Mouse (Mus musculus) forebrain, postnatal 0 days (tissue): Measurements from ENCODE around the gene C2cd5. TPM values are rescaled to one million over a fixed set of nuclear protein-coding genes. Genes with fewer than 3 reads are reported as not detected.
"Not testable (repeated sequence)": the region's sequence is repeated elsewhere in the genome, so short reads cannot be mapped to it uniquely, and the experiment has no call there.

Source experiments
- ATAC-seq: fragments of 200-750 bp; cut with Nextera tagmentation; 2 replicates; pipeline ENCODE4 v1.8.0; 2017; ENCODE audit warnings: mild to moderate bottlenecking, moderate library complexity
- DNase-seq: peaks from one replicate; pipeline ENCODE4 v3.0.0-alpha.2; 2015
- H3K27ac ChIP-seq: fragments of 300-500 bp; sonication (generic); 2 replicates; pipeline ENCODE4 v1.5.1; 2014; ENCODE audit warnings: low read depth, mild to moderate bottlenecking, antibody characterized with exemption, low read length, moderate library complexity, mixed read lengths
- H3K27me3 ChIP-seq: fragments of 300-500 bp; sonication (generic); 2 replicates; pipeline ENCODE4 v1.6.1; 2014; ENCODE audit warnings: mild to moderate bottlenecking, low read length, mixed read lengths; ENCODE audit not compliant: insufficient read depth
- H3K36me3 ChIP-seq: fragments of 300-500 bp; sonication (generic); 2 replicates; pipeline ENCODE4 v1.6.1; 2014; ENCODE audit warnings: mild to moderate bottlenecking, moderate library complexity; ENCODE audit not compliant: insufficient read depth
- H3K4me1 ChIP-seq: fragments of 300-500 bp; sonication (generic); 2 replicates; pipeline ENCODE4 v1.6.1; 2014; ENCODE audit warnings: antibody characterized with exemption; ENCODE audit not compliant: insufficient read depth
- H3K4me2 ChIP-seq: fragments of 300-500 bp; sonication (generic); 2 replicates; pipeline ENCODE4 v1.6.1; 2014; ENCODE audit warnings: low read depth, mild to moderate bottlenecking, moderate library complexity
- H3K4me3 ChIP-seq: fragments of 300-500 bp; sonication (generic); 2 replicates; pipeline ENCODE4 v1.5.1; 2014; ENCODE audit warnings: low read depth, low read length, mixed read lengths
- H3K9ac ChIP-seq: fragments of 300-500 bp; sonication (generic); 2 replicates; pipeline ENCODE4 v1.6.1; 2014; ENCODE audit warnings: mild to moderate bottlenecking
- H3K9me3 ChIP-seq: fragments of 300-500 bp; sonication (generic); 2 replicates; pipeline ENCODE4 v1.6.1; 2016; ENCODE audit warnings: low read length
- CTCF ChIP-seq: sonication (generic); IDR thresholded peaks from 2 replicates; pipeline ENCODE4 v1.5.1; 2016; ENCODE audit warnings: antibody characterized with exemption, control low read depth, low read depth
- WGBS: fragments of 180-500 bp; shearing (Covaris S2); extraction: QIAGEN DNeasy Blood & Tissue Kit; methylation state at CpG from one replicate; pipeline ENCODE4 v1.1.7; 2014; 5-methylcytosine and 5-hydroxymethylcytosine counted together
- polyA plus RNA-seq: library from polyadenylated mRNA; unstranded; fragments of >200 nt; fragmentation: Nextera tagmentation; extraction: Ambion mirVana; gene quantifications from 2 replicates; pipeline ENCODE4 v1.2.1, GENCODE M21; 2015
- total RNA-seq: library from RNA; depleted of rRNA; stranded (reverse); fragments of >200 nt; gene quantifications from 2 replicates; pipeline ENCODE4 v1.2.3, GENCODE M21; 2014

C2cd5 gene
- total and polyA plus RNA-seq, 2 experiments from 2014 or later = 18.5 to 45.7 TPM

DNA sequence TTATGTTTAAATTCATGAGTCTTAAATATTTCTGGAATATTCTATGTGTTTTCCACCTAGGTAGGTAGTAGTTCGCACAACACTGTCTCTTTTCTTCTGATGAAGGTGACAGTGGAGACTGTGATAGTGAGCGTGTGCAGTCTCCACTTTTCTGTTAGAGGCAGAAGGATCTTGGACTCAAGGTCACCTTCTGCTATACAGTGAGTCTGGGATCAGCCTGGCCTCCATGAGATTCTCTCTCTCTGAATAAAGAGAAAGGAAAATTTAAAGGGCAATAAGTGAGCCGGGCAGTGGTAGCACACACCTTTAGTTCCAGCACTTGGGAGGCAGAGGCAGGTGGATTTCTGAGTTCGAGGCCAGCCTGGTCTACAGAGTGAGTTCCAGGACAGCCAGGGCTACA is 42.9 kb upstream of the C2cd5 start:
- no peak overlapping the region for H3K9ac ChIP-seq
- H3K4me3 ChIP-seq = no peak overlapping the region
- H3K4me1 ChIP-seq = no peaks in the 10 kb centered on the region
- H3K27ac ChIP-seq = no peak overlapping the region
- 91% methylated on average over 4 of the region's 4 CpGs for WGBS
- DNase-seq = no peak
- no peak for ATAC-seq
- no peaks in the 10 kb centered on the region for H3K36me3 ChIP-seq
- no peaks in the 10 kb centered on the region for H3K9me3 ChIP-seq
- TF ChIP-seq CTCF = no peak
- H3K4me2 ChIP-seq = no peak overlapping the region
- H3K27me3 ChIP-seq = no peaks in the 10 kb centered on the region

DNA sequence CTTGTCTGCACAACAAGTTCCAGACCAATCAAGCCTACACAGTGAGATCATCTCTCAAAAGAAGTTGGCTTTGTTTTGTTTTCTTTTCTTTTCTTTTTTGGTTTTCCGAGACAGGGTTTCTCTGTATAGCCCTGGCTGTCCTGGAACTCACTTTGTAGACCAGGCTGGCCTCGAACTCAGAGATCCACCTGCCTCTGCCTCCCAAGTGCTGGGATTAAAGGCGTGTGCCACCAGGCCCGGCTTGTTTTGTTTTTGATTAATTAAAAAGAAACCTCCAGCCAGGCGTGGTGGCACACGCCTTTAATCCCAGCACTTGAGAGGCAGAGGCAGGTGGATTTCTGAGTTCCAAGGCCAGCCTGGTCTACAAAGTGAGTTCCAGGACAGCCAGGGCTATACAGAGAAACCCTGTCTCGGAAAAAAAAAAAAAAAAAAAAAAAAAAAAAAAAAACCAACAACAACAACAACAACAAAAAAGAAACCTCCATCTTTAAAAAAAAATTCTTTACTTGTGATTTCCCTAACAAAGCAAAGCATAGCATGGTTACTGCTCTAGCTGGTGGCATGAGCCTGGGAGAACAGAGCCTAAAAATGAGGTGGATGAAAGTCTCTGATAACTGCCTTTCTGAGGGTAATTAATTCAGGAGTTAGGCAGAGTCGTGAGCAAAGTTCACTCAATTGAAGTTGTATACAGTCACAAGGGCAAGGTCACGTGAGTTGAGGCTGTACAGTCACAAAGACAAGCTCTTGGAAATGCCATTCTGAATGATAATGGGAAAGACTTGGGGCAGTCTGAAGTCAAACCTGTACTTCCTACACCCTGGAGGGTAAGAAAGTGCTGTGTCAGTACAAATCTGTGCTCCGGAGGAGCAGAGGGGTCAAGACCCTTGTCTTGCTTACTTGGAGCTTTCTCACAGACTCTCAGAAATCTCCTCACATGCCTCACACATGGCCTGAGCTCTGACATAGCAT is 42.0 kb upstream of the C2cd5 start:
- H3K9me3 ChIP-seq, H3K27ac ChIP-seq, DNase-seq, H3K27me3 ChIP-seq, H3K4me2 ChIP-seq, H3K9ac ChIP-seq, ATAC-seq, H3K4me3 ChIP-seq, H3K36me3 ChIP-seq, H3K4me1 ChIP-seq: not testable (repeated sequence)
- WGBS = 83% methylated on average over 10 of the region's 10 CpGs

DNA sequence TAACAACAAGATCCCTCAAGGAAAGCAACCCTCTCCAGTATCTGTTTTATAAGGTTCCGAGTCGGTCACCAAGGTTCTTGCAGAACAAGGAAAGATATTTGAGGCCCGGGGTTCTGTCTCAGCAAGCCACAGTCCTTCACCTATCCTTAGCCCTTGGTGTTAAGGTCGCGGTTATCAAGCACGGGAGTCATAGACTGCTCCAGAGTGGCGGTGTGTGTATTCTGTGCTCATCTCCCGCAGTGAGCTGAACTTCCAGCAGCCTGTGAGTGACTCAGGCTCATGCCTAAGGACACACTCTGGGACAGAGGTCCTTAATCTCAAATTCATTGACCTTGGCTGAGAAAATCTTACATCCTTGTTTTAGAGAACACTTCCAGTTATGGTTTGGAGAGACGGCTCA is 40.9 kb upstream of the C2cd5 start:
- no peak for ATAC-seq

DNA sequence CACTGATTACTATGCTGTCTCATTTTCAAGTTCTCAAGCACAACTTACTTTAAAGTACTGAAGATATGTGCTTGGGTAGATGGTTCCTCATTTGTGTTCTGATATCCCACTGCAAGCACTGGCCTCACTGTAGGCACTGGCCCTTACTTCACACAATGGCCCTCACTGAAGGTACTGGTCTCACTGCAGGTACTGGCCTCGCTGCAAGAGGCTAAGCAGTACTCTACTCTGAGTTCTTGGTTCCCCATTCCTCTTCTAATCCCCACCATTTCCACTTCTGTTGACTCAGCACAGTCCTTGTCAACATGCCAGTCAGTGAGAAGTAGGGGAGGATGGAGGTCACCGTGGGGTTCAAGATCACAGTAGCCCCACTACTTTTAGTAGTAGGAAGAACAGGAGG is 39.5 kb upstream of the C2cd5 start:
- WGBS = 86% methylated on average over 2 of the region's 2 CpGs
- Histone ChIP-seq H3K36me3 (no peaks in the 10 kb centered on the region), H3K4me1 (no peaks in the 10 kb centered on the region), H3K9ac (no peak overlapping the region), H3K4me3 (no peak overlapping the region), H3K27me3 (no peaks in the 10 kb centered on the region), H3K4me2 (no peak overlapping the region), H3K27ac (no peak overlapping the region), H3K9me3 (no peaks in the 10 kb centered on the region)
- DNase-seq = no peak
- ATAC-seq = no peak
- TF ChIP-seq CTCF = no peak

More for the DNA sequence above, 40.9 kb upstream of the C2cd5 start:
- no peak for TF ChIP-seq CTCF
- Histone ChIP-seq H3K27me3 (no peaks in the 10 kb centered on the region), H3K4me3 (no peak overlapping the region), H3K36me3 (no peaks in the 10 kb centered on the region), H3K27ac (no peak overlapping the region), H3K9ac (no peak overlapping the region), H3K9me3 (no peaks in the 10 kb centered on the region), H3K4me2 (no peak overlapping the region), H3K4me1 (no peaks in the 10 kb centered on the region)
- DNase-seq = no peak
- 93% methylated on average over 9 of the region's 9 CpGs for WGBS

DNA sequence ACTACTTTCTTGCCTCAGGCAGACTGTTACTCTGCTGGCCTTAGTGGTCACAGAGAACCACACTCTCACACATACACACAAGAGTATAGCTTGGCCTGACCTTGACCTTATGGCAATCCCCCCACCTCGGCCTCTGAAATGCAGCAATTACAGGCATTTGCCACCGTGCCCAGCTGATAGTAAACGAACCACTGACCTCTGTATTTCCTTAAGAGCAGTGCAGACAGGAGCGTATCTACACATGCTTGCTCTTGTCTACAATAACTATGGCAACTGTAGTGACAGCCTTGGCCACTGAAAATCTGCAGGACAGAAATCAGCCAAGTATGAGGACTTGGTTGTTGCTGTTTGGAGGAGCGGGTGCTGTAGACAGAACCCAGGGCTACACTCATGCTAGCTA is 37.4 kb upstream of the C2cd5 start:
- Histone ChIP-seq H3K9me3 (no peaks in the 10 kb centered on the region), H3K4me3 (no peak overlapping the region), H3K9ac (no peak overlapping the region), H3K4me2 (no peak overlapping the region), H3K36me3 (no peaks in the 10 kb centered on the region), H3K27me3 (no peaks in the 10 kb centered on the region), H3K27ac (no peak overlapping the region), H3K4me1 (no peaks in the 10 kb centered on the region)
- TF ChIP-seq CTCF = no peak
- 80% methylated on average over 5 of the region's 5 CpGs for WGBS
- DNase-seq = no peak
- no peak for ATAC-seq

DNA sequence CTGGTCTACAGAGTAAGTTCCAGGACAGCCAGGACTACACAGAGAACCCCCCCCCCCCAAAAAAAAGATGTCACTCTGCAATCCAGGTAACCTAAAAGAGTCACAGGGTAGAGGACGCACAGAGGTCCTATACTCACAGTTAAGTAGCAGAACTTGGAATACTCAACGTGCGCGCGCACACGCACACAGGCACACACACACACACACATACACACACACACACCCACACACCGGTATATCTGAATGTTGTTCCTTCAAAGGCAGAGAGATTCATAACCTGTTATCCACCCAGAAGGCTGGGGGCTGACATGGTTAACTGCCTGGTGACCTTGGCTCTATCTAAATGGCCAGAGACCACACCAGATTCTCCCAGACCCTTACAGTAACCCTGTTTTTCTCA is 36.7 kb upstream of the C2cd5 start:
- no peak for ATAC-seq
- TF ChIP-seq CTCF = no peak
- 97% methylated on average over 7 of the region's 7 CpGs for WGBS

DNA sequence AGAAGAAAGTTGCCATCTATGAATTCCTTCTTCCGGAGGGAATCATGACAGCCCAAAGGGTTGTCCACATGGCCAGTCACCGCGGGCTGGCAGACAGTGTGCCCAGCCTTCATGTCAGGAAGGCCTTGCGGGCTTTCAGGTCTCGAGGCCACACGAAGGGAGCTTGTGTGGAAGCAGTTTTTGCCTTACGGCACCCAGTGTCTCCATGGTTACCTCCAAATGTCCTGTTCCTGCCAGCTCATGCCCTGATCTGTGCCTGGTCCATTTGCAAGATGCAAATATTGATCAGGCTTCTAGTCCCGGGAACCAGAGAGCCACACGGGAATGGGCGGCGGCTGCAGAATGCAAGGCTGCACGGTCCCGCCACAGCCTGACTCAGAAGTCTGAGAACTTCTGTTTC is 35.2 kb upstream of the C2cd5 start:
- H3K36me3 ChIP-seq = no peaks in the 10 kb centered on the region
- no peak overlapping the region for H3K4me3 ChIP-seq
- DNase-seq (no peak), ATAC-seq (no peak)
- H3K9ac ChIP-seq = no peak overlapping the region
- 89% methylated on average over 13 of the region's 13 CpGs for WGBS
- no peaks in the 10 kb centered on the region for H3K4me1 ChIP-seq
- no peak for TF ChIP-seq CTCF
- H3K27ac ChIP-seq = no peak overlapping the region
- H3K4me2 ChIP-seq = no peak overlapping the region
- 0 out of 2 replicates have a peak, but pooled peaks cover 5% of the 10 kb centered on the region for H3K9me3 ChIP-seq
- no peaks in the 10 kb centered on the region for H3K27me3 ChIP-seq

More for the DNA sequence above, 36.7 kb upstream of the C2cd5 start:
- Histone ChIP-seq H3K4me2 (no peak overlapping the region), H3K4me3 (no peak overlapping the region), H3K4me1 (no peaks in the 10 kb centered on the region), H3K27ac (no peak overlapping the region), H3K9ac (no peak overlapping the region), H3K36me3 (no peaks in the 10 kb centered on the region), H3K27me3 (no peaks in the 10 kb centered on the region), H3K9me3 (no peaks in the 10 kb centered on the region)
- no peak for DNase-seq
